Mouse (Mus musculus) G1E-ER4 (cell line): ENCODE measurements around the gene Col4a2. TPM values are rescaled to one million over a fixed set of nuclear protein-coding genes. Genes with fewer than 3 reads are reported as not detected.

Source experiments
- GATA1 ChIP-seq: IDR thresholded peaks from one replicate; pipeline ENCODE4 v1.8.0; 2012; ENCODE audit warnings: low read length, inconsistent platforms
- polyA plus RNA-seq: library from polyadenylated mRNA; stranded (reverse); fragments of >175 nt; gene quantifications from 2 replicates; pipeline ENCODE4 v1.2.3, GENCODE M21; 2012

Col4a2 gene
- polyA plus RNA-seq, 1 experiment: not detected

- TF ChIP-seq GATA1: no peak
These were observed 49.1 kb downstream of the Col4a2 start for GRCm38 (mm10) chr8:11361546-11362277.

GRCm38 (mm10) chr8:11362278-11363214 lies 49.9 kb downstream of the Col4a2 start:
- TF ChIP-seq GATA1: no peak

- no peak for TF ChIP-seq GATA1
These were observed 50.9 kb downstream of the Col4a2 start for GRCm38 (mm10) chr8:11363340-11364126.

- no peak for TF ChIP-seq GATA1
These were observed 53.6 kb downstream of the Col4a2 start for GRCm38 (mm10) chr8:11366251-11366650.

- no peak for TF ChIP-seq GATA1
These were observed 54.1 kb downstream of the Col4a2 start for GRCm38 (mm10) chr8:11366741-11367140.

- TF ChIP-seq GATA1: no peak
These were observed 55.1 kb downstream of the Col4a2 start for GRCm38 (mm10) chr8:11367670-11368069.

GRCm38 (mm10) chr8:11369526-11370203 lies 57.1 kb downstream of the Col4a2 start:
- no peak for TF ChIP-seq GATA1

- no peak for TF ChIP-seq GATA1
These were observed 58.7 kb downstream of the Col4a2 start for GRCm38 (mm10) chr8:11371347-11371746.

- no peak for TF ChIP-seq GATA1
These were observed 59.5 kb downstream of the Col4a2 start for GRCm38 (mm10) chr8:11372080-11372479.

GRCm38 (mm10) chr8:11373643-11374325 lies 61.2 kb downstream of the Col4a2 start:
- TF ChIP-seq GATA1: no peak

GRCm38 (mm10) chr8:11374326-11375076 lies 61.9 kb downstream of the Col4a2 start:
- TF ChIP-seq GATA1: no peak

- TF ChIP-seq GATA1: no peak
These were observed 63.3 kb downstream of the Col4a2 start for GRCm38 (mm10) chr8:11375749-11376438.
